Mouse (Mus musculus) left cerebral cortex, adult 11 months (tissue): ENCODE results near the gene Ypel3.
"Not testable (repeated sequence)": the region's sequence is repeated elsewhere in the genome, so short reads cannot be mapped to it uniquely, and the experiment has no call there.

Source experiments
- DNase-seq: peaks from one replicate; pipeline ENCODE4 v3.0.0; 2022; ENCODE audit warnings: low spot score

Ypel3 gene

DNA sequence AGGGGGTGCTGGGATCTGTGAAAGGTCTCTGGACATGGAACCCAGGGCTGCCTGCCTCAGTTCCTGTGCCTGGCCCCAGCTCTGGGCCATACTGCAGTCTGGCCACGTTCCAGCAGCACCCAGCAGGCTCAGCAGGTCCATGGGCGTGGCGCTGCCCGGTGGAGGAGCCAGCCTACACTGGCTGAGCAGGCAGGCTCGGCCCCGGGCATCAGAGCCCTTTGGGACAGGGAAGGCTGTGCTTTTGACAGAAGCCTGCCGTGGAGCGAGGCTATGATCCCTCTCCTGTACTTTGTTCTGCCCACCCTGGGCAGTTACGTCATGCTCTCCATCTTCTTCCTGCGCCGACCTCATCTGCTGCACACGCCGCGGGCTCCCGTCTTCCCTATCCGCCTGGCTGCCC lies 10.6 kb upstream of the Ypel3 start, which contains the start of gene Gdpd3:
TSS of gene Gdpd3 (plus strand) at position 134 of the 400 bp plus-strand sequence.
- no peak for DNase-seq

DNA sequence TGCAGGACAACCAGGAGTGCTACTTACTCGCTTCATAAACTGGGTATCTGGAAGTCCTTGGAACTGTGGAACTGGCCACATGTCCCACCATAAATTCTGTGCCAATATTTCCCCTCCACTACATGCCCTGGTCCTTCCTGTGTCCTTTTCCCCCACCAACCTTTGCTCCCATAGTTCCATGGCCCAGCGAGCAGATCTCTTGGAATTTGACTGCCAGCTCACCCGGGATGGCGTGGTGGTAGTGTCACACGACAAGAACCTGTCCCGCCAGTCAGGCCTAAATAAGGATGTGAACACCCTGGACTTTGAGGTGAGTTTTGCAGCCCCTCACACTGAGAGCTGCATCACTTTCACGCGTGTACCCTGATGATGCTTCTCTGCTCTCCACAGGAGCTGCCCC lies 9.8 kb upstream of the Ypel3 start:
- DNase-seq: no peak

DNA sequence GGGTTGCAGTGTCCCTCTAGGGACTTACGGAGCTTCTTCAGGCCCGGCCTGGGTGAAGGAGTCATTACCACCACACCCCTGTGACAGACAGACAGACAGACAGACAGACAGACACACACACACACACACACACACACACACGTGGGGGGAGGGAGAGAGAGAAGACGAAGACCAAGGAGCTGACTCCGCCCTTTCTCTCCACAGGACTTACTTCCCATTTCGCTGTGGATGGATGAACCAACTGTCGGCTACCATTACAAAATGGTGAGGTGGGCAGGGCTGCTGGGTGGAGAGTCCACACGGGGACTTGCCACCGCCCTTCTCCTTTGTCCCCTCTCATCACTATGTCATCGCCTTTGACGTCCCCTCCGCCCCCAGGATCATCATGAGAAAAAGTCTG lies 6.0 kb upstream of the Ypel3 start:
- no peak for DNase-seq

DNA sequence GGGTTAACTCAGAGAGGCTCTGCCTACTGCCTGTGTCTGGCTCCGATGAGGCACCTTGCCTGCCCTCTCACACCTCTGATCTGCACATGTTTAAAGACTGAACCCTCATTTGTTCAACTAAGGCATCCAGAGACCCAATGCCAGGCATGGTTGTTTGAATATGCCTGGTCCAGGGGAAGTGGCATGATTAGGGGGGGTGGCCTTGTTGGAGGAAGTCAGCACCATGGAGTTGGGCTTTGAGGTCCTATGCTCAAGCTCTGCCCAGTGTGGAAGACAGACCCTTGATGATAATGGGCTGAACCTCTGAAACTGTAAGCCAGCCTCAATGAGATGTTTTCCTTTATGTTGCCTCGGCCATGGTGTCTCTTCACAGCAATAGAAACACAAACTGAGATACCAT lies 3.4 kb upstream of the Ypel3 start:
- no peak for DNase-seq

DNA sequence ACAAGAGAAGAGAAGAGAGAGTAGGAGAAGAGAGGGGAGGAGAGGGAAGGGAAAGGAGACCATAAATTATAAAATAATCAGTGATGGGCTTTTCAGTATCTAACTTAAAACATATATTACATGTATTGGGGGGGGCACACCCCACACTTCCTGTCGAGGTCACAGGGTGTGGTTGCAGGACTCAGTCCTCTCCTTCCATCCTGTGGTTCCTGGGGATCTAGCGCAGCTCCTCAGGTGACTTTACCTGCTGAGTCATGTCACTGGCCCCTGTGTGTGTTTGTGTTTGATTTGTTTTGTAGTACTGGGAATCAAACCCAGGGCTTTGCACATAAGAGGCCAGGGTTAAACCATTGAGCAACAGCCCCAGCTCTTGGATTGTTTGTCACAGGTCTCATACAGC lies 2.3 kb upstream of the Ypel3 start:
- no peak for DNase-seq

DNA sequence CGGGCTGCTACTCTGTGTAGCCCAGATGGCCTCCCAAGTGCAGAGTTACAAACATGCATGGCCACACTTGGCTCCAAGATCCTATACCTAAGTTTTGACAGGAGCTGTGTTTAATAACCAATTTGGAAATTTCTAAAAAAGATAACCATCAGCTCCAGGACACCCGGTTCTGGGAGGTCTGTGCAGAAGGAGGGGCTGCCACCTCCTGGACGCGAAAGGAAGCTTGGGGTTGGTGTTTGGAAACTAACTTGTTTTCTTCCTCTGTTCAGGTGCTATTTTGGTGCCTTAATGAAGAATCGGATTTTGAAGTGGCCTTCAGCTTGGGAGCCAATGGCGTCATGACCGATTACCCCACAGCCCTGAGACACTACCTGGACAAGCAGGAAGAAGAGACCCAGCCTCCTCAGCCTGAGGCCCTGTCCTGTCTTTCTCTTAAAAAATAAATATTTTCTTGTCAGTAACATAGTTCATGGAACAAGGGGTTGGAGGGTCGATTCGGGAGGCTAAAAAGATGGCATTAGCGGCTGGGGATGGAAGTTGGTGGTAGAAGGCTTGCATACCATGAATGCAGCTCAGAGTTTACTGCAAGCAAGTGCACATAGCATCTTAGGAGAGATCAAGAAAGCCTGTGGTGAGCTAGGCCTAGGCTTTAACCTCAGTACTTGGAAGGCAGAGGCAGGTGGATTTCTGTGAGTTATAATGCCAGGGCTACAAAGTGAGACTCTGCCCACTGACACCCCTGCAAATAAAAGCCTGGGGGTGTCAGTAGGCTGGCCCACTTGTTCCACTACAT lies 1.4 kb upstream of the Ypel3 start:
- DNase-seq: no peak

DNA sequence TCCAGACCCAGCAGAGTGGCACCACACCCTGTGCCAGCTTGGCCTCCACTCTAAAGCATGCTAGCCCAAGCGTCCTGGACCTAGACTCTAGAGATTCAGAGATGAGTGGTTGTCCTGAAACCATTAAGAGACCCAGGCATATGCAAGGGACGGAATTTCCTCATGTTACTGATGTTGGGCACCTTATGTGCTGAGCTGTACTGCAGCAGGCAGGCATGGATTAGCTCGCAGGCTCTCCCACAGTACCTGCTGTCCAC lies 849 bp upstream of the Ypel3 start:
- no peak for DNase-seq

DNA sequence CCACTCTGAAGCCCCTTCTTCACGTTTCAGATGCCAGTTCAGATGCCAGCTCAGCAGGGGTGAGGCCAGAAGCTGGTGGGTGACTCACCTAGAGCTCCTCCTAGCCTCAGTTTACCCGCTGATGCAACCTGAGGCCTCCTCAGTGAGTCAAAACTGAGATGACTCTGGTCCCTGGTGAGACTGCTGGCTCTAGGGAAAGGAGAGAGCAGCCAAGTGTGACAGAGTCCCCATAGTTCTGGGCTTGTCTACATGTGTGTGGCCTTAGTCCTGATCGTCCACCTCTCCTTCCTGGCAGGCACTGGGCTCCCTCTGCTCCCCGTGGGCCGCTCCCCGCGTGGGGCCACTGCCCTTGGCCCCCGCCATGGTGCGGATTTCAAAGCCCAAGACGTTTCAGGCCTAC lies 721 bp downstream of the Ypel3 start:
- no peak for DNase-seq

DNA sequence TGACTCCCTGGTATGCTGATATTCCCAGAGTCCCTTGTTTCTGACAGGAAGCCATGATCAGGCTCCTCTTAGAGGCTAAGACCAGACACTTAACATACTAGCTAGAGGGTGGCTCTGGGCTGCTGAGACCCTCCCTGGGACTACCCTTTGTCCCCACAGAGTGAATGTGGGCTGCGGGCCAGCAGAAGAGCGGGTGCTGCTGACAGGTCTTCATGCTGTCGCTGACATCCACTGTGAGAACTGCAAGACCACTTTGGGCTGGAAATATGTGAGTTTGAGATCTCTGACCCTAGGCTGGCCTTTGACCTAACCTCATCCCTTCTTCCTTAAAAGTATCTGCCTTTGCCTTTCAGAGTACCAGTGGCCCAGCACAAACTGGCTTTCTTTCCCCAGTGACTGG lies 1.4 kb downstream of the Ypel3 start:
- no peak for DNase-seq

DNA sequence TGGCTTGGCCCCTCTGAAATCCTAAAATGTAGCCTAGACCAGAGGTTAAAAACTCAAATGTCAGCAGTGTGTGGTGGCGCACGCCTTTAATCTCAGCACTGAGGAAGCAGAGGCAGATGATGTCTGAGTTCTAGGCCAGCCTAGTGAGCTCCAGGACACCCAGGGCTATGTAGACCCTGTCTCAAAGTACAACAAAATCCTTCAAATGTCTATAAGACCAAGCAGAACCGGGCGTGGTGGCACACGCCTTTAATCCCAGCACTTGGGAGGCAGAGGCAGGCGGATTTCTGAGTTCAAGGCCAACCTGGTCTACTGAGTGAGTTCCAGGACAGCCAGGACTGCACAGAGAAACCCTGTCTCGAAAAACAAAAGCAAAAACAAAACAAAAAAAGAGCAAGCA lies 2.3 kb downstream of the Ypel3 start:
- not testable (repeated sequence) for DNase-seq

DNA sequence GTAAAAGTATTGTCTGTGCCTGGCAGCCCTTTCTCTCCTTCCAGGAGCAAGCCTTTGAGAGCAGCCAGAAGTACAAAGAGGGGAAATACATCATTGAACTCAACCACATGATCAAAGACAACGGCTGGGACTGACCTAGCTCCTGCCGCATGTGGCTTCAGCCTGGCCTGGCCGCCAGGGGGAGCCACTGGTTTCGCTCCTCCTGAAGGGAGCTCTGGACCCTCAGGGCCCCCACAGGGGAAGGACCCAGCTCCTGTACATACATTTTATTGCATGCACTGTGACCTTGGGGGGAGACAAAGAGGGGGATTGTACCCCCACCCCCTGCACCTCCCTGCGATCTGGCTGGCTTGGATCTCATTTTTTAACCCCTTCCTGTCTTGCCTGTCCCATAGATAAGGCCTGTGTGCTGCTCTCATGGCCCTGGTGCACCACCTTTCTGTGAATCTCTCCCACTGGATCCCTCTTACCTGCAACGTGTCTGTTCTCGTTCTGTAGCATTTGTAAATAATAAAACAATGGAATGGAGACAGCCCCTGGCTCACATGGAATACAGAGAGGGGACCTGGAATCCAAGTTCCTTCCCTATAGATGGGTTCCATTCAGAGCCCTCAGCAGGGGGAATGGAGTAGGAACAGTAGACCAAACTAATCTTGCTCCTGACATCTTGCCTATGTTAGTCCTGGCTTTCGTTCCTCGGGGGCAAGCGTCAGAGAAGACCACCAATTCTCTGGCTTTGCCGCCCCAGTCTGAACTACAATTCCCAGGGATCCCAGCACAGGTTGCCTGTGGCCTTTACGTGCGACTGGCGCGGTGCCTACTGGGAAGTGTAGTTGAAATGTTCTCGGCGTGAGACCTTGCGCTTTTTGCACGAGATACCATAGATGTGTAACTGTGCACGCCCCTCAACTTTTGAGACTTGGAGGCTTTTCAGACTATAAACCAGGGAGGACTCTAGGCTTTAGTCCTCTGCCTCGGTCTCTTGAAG lies 3.5 kb downstream of the Ypel3 start:
- DNase-seq: no peak

DNA sequence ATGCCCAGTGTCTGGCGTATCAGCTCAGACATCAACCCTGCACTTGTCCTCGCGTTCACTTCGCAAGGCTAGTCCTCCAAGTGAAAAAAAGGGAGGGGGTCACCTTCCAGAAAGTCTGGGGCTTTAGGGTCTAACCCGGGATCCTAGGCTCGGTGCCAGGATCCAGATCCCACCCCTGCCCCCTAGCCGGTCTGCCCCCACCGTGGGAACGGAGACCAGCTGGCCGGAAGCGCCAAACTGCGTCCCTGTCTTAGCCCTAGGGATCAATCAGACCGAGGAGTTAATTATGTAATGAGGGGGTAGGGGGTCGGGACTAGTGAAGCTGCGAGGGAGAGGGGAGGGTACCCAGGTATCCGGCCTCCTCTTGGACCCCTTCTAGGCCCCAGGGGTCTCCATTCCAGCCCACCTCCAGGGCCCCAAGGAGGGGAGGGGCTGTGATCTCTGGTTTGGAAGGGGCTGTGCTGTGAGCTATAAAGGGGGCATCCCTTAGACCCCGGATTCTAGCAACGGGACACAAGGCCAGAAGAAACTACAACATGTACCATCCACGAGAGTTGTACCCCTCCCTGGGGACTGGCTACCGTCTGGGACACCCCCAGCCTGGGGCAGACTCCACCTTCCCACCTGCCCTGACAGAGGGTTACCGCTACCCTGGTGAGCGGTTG lies 4.3 kb downstream of the Ypel3 start, which contains the start of gene Tbx6:
TSS of gene Tbx6 (plus strand) at position 513 of the 665 bp plus-strand sequence.
- no peak for DNase-seq

DNA sequence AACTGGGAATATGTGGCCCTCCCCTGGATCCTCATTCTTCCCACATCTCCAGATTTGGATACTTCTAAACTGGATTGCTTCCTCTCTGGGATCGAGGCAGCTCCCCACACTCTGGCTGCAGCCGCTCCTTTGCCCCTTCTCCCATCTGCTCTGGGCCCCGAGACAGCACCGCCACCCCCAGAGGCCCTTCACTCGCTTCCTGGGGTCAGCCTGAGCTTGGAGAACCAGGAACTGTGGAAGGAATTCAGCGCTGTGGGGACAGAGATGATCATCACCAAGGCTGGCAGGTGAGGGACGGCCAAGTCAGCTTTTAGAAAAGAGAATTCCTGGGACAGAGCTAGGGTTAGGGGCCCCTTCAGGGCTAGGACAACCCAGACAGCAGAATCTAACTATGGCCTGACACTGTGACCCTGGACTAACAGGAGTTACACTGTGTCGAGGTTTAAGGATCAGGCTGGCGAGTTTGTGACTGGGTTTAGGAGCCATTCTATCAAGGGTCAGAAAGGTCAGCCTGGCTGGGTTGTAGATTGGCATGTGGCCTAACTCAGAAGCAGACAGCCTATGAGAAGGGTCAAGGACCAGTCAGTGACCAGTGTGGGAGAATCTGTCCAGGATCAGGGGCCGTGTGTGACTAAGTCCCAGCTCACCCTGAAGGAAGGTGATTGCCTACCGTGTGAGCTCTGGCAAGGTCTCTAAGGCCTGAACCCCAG lies 5.1 kb downstream of the Ypel3 start:
- DNase-seq: no peak

DNA sequence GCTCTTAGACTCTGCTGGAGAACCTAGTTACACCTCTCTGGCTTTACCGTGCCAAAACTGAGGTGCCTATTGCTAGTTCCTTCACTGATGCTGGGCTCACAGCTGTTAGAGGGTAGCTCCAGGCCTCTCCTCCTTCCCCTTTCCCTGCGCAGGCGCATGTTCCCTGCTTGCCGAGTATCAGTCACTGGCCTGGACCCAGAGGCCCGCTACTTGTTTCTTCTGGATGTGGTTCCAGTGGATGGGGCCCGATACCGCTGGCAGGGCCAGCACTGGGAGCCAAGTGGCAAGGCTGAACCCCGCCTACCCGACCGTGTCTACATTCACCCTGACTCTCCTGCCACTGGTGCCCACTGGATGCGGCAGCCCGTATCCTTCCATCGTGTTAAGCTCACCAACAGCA lies 5.9 kb downstream of the Ypel3 start:
- DNase-seq: no peak

DNA sequence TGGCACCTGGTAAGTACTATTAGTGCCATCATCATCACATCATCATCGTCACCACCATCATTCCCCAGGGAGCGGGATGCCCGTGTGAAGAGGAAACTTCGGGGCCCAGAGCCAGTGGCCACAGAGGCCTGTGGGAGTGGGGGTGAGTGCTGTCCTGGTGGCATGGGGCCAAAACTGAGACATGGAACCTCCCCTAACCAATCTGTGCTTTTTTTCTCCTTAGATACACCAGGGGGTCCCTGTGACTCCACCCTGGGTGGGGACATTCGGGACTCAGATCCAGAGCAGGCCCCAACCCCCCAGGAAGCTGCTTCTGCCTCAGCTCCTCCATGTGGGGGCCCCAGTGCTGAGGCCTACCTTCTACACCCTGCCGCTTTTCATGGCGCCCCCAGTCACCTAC lies 7.7 kb downstream of the Ypel3 start:
- DNase-seq: no peak

DNA sequence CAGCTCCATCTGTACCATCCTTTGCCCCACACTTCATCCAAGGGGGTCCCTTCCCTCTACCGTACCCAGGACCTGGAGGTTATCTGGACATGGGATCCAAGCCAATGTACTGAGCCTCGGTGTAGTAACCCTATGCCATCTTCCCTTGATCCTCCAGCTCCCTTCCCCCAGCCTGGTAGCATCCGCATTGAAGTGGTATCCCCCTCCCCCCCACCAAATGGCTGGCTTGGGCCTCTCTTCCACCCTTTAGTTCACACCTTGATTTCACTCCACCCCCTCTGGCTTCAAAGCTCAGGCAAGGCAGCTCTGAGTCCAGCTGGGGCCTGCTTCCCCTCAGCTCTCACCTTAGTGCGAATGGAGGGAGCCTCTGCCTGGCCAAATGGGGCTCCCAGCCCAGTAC lies 8.3 kb downstream of the Ypel3 start:
- DNase-seq: no peak

DNA sequence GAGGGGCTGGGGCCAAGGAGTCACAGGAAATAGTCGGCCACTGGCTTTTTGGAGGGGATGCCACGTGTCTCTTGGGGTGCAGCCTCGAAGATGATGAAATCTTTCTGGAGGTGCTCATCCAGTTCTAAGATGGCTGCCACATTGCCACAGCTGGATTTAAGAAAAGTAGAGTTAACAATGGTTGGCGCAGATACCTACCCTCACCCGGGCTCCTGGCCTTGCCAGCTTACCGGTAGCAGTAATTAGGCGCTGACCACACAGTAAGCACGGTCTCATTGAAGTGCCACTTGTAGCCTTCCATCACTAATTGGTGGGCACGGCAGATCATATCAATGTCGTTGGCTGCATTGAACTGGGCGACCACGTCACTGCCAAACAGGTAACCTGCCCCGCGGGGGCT lies 9.4 kb downstream of the Ypel3 start:
- DNase-seq: no peak

DNA sequence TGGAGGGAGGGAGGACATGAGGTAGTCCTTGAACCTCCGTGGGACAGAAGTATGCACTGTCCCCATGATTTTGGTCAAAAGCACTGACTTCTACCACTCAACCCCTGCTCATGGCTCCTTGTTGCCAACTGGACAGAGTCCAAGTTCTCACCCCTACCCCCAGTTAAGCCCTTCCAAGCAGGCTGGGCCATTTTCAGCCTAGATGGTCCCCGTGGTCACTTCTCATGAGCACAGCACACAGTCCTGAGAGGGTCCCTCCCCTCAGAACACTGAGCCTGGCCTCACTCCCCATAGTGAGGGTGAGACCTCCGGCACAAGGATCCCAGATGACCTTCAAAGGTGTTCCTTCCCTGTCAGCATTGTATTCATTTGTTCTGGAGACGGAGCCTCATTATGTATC lies 12.4 kb downstream of the Ypel3 start:
- no peak for DNase-seq

DNA sequence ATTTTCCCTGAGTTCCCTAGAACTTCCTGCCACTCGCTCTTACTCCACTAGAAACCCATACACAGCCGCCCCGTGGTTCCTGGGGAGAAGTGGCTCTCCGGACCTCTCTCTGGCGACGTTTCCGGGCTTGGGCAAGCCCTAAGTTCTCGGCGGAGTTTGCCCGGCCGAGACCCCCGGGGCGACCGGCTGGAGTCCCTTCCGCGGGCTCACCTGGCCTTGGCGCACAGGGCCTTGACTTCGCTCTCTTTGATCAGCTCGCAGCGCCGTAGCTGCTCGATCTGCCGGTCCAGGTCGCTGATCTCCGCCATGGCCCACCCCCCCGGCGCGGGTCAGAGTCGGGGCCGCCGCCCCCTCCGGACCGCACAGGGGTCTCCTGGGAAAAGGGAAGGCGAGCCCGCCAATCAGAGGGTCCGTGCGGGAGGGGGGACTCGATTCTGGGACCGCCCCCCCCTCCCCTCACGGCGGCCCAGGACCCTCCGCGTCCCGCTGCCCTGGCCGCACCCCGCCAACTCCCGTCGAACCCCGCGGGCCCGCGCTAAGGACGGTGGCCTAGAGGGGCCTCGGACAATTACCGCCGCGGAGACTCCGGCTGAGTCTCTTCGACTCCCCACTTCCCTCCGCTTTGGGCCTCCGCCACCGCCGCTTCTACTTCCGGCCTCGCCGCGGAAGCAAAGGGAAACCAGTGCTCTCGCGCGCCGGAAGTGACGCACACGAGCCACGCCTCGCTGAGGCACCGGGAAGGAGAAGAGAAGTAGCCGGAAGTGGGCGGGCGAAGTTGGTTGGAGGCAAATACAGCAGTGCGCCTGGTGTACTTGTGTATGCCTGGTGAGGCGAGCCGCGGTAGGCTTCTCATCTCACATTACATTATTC lies 15.3 kb downstream of the Ypel3 start, which contains the start of gene Ppp4c:
TSS of gene Ppp4c (minus strand) at position 646 of the 870 bp plus-strand sequence.
- DNase-seq: peak; percentile 90

DNA sequence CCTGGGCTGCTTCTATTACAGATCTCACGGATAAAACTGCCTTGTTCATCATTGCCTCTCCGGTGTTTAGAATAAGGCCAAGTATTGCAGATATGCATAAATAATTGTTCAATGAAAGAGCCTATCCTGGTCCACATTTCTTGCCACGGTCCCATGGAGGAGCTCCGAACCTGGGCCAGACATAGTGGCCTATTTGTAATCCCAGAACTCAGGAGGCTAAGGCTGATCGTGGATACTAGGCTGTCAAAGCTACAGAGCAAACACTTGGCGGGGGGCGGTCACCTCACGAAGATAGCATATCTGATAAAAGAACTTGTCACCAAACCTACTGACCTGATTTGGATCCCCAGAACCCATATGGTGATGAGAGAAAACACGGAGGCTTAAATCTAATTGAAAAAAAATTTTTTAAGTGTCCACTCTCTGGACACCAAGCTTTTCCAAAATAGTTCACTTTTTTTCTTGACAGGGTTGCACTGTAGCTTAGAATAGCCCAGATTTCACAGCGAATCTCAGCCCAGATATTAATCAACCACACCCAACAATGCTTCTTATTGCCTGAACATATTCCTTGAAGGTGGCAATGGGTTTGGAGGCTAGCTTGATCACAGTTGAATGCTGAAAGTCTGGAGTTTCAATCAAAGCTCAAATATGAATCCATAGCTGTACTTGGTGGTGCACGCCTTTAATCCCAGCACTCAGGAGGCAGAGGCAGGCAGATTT lies 16.1 kb downstream of the Ypel3 start:
- no peak for DNase-seq
